Mouse (Mus musculus) spleen, postnatal 14 days (tissue): ENCODE data around the gene Gm49416.
A peak's percentile ranks its signal among the peaks of the same experiment; 100 is the strongest.

Experiments
- DNase-seq, 2 experiments: peaks; one replicate each; pipeline ENCODE4 v3.0.0; 2021 to 2022; ENCODE audit warnings: low spot score in 2 of 2

Gene Gm49416

DNA sequence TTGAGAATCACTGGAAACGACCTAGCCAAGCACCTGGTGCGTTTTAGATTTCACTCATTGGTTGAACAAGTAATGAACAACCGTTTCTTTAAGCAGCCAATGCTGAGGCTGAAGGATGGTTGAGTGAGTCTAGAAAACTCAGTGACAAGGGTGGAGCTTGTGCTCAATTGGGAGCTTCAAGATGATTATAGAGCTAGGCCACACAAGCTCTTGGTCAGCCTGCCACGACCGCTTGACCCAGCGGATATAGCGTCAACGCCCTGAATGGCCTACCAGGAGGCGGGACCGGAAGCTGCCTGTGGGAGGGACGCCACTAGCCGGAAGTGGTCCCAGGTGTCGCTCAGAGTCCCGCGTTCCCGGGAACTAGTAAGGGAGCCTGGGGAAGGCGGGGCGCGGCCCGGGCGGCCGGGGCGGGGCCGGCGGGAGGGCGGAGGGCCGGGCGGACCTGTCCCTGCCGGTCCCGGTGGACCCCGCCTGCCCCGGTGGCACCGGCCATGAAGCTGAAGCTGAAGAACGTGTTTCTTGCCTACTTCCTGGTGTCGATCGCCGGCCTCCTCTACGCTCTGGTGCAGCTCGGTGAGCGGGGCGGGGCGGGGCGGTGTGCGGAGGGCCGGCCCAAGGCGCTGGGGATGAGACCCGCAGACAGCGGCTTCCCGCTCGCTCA lies 31.5 kb downstream of the Gm49416 start, which contains the start of gene B3gat3:
B3gat3 (plus strand) TSS at position 302 of the 664 bp plus-strand sequence.
- peak; percentile 76 to 85 for DNase-seq

DNA sequence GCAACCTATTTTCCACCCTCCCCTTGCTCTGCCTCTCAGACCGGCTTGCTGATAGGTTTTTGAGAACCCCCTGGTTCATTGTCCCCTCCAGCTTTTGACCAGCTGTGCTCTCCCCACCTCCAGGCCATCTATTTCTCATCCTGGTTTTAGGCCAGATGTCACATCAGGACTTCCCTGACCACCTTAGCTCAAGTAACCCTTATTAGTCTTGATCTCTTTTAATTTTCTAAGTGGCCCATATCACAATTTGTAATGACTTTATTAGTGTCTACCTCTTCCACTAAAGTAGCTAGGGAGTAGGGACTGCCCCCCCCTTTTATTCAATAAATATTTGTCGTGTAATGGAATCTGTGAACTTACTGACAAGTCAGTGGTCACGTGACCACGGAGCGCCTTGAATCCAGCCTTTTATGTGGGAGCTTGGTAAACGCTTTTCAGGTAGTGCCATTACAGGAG lies 32.1 kb downstream of the Gm49416 start:
- DNase-seq = no peak

DNA sequence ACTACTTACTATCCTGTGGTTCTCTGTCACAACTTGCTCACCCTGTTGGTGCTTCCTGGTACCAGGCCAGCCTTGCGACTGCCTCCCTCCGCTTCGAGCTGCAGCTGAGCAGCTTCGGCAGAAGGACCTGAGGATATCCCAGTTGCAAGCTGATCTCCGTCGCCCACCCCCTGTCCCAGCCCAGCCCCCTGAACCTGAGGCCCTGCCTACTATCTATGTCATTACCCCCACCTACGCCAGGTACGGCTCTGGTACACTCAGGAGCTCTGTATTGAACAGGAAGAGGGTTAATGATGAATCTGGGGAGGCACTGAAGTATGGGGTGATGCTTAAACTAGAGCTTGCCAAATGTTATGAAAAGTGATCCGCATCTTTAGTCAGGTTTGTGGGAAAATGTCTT lies 33.0 kb downstream of the Gm49416 start:
- DNase-seq = no peak

DNA sequence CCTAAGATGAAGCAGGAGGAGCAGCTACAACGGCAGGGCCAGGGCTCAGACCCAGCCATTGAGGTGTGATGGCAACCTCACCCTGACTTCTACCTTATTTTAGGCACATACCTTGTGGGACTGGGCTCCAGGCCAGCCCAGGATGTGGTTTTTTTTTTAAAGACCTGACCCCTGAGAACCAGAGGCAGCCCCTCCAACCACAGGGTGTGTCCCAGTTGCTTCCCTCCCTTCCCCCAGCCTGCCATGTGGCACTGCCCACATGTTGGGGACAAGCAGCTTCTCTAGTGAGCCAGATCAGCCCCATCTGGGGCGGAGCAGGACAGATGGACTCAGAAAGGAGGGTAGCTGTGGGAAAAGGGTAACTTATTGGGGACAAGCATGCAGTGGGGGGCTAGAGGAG lies 38.0 kb downstream of the Gm49416 start:
- DNase-seq = no peak

DNA sequence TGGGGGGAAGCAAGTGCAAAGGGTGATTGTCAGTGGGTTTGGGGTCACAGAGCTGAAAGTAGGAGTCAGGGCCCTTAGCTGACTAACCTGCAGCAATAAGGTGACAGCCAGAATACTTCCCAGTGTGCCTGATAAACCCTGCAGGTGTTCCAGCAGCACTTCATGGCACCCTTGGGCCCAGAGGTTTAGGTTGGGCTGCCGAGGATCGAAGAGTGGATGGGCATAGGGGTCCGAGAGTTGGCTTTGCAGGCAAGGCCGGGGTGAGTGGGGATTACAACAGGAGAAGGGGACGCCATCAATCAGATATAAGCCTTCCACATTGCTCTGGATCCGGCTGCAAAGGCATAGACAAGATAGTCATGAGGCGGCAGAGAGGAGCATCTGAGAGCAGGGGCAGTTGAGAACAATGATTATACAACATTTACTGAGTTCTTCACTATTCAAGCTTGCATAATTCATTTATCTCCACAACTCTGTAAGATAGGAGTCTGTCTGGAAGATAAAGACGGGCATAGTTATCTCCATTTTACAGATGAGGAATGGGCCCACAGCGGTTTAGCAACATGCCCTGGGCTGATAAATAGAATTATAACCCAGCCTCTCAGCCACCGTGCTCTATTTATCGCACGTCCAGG lies 39.3 kb downstream of the Gm49416 start:
- no peak for DNase-seq

DNA sequence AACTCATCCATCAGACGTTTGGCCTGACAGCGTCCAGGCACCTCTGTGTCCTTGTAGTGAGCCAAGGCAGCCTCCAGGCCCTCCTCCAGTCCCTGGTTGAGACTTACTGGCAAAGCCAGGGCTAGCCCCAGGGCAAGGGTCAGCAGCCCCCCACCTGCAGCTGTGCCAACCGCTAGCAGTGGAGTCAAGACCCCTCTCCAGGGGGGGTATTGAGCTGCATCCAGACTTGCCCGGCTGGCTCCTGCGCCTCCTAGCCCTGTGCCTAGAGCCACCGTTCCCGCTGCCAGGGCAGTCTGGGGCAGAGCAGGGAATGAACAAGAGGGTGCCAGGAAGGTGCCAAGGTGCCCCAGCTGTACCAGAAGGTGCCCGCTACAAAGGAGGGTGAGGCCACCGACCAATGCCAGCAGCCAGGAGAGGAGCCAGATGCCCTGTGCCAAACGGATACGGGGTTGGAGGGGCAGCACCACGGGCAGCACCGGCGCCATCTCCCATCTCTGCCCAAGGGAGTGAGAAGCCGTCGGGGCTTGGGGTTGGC lies 40.0 kb downstream of the Gm49416 start:
- DNase-seq = no peak

DNA sequence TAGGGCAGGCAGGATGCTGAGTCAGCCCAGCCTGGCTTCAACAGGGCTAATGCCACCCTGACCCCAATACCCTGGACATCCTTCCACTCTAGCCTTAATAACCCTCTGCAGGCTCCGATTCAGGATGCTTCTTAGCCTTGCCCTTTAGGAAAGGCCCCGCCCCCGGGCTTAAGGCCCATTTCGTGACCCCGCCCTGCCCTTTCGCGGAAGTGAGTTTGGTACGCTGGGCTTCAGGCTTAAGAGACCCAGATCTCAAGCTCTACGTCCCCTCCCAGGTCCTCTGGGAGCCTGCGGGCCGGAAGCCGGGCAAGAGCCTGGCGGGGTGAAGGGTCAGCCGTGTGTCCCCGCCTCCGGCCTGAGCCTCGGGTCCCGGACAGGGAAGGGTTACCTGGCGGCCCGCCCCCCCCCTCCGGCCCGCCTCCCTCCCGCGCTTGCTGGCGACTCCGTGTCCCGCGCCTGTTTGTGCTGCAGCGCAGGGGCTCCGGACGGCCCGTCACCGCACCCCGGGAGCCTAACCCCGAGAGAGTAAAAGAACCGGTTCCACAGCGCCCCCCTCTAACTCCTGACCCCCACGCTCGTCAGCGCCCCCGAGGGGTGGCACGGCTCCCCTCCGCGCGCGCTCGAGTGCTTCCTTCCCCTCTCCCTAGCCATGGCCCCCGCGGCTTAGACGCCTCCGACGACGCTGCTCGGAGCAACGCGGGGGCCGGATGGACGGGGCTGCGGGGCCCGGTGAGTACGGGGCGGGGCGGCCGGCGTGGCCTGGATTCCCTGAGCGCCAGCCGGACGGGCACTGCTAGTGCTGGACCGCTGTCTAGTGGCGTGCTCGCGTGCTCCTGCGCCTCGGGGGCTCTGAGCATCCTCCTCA lies 40.7 kb downstream of the Gm49416 start, which contains the start of the genes Rom1 and Eml3:
Rom1 (minus strand) TSS at position 133 of the 865 bp plus-strand sequence.
Eml3 (plus strand) TSS at position 329 of the 865 bp plus-strand sequence.
- peak; percentile 77 to 82 for DNase-seq

DNA sequence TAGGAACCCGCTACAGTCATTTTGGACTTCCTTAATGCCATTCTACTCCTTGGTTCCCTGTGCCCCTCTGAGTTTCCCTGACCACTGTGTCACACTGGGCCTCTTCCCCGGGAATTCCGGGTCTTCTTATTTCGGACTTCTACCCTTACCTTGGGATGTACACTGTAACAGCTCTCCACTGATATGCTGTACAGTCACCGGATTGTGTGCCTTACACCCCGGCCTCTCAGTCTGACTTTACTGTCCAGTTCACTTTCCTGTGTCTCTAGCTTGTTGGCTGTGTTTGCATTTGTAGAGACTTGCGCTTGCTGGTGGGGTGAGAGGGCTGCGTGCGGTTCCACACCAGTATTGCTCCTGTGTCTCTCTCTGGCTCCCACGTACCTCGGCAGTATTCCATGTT lies 41.4 kb downstream of the Gm49416 start:
- no peak for DNase-seq

DNA sequence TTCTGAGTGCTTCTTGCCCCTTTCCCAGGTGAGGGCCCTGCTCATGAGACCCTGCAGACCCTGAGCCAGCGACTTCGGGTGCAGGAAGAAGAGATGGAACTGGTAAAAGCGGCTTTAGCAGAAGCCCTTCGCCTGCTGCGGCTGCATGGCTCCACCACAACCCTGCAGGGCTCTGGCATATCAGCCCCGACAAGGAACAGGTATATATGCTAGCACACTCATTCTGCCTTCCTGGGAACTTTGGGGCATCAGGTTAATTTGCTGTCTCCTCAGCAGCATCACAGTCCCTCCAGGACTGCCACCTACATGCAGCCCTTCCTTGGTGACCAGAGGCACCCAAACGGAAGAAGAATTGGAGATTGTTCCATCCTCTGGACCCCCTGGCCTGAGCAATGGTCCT lies 42.0 kb downstream of the Gm49416 start:
- no peak for DNase-seq

DNA sequence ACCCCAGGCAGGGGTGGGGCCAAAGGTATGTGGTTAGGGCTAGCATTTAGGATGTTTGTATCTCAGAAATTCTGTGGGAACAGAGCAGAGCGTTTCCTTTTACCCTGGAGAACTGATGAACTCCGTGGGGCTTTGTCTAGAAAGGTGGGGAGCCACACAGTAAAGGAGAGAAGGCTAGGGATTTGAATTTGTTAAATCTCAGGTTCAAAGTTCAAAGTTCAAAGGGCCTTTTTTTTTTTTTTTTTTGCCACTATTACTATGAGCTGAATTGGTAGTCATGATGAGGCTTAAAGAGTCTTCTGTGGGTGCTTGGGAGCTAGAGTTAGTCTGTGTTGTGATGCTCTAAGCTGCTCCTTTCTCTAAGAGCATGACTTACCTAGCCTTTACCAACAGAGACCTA lies 48.0 kb downstream of the Gm49416 start:
- DNase-seq = no peak

DNA sequence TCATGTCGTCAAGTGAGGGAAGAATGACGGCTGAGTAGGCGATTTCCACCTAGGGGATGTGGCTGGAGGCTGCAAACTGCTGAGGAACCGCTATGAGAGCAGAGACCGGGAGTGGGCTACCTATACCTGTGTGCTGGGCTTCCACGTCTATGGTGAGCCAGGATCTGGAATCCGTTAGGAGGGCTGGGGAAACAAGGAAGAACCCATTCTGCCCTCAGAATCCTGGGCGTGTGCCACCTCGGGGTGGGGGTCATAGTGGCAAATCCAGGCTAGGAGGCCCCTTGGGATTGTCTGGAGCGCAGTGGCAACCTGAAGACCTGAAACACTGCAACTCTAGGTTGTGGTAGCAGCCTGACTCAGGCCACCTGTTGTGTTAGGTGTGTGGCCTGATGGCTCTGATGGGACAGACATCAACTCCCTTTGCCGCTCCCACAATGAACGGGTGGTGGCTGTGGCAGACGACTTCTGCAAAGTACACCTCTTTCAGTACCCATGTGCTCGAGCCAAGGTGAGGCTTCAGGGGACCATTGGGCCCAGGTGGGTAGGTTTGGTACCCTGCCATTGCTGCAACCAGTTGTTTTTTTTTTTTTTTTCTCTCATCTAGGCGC lies 51.9 kb downstream of the Gm49416 start:
- no peak for DNase-seq

DNA sequence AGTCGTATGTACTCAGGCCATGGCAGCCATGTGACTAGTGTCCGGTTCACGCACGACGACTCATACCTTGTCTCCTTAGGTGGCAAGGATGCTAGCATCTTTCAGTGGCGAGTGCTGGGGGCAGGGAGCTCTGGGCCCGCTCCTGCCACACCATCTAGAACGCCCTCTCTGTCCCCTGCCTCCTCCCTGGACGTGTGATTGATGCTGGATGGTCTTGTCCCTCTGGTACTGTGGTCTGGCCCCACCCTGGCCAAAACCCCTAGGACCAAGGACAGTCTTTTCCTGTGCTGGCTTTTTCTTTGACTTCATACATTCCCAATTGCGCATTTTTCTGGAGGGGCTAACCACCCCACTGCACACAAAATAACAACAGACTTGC lies 52.4 kb downstream of the Gm49416 start:
- no peak for DNase-seq

DNA sequence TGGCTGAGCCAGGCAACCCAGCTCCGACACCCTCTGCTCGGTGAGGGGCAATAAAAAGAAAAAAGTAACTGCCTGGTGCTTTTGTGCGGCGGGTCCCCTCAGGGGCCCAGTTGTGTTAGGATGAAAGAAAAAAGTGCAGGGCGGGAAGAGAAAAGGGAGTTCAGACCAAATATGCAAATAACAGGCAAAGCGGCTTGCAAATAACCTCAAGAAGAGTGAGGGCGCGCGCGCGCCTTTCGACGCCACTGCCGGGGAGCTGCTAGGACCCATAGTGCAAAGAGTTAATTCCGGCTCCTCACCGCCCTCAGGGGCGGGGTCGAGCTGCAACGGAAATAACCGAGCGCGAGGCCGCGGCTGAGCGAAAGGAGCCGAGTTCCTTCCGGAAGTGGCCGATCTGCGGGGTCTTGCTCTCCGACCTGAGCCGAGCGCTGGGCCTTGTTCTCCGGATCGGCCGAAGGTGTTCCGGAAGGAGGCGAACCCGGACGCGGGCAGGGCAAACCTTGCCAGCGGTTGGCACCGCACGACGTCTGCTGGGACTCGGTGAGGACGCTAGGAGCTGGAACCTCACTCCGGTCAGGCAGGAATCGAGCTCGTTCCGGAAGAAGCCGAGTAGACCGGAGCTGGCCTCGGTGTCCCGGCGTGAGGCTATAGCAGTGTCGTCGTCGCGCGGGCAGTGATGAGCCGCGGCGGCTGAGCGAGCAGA lies 52.9 kb downstream of the Gm49416 start, which contains the start of gene Mta2:
Mta2 (plus strand) TSS at position 361 of the 703 bp plus-strand sequence.
- DNase-seq = peak; percentile 93 to 95

DNA sequence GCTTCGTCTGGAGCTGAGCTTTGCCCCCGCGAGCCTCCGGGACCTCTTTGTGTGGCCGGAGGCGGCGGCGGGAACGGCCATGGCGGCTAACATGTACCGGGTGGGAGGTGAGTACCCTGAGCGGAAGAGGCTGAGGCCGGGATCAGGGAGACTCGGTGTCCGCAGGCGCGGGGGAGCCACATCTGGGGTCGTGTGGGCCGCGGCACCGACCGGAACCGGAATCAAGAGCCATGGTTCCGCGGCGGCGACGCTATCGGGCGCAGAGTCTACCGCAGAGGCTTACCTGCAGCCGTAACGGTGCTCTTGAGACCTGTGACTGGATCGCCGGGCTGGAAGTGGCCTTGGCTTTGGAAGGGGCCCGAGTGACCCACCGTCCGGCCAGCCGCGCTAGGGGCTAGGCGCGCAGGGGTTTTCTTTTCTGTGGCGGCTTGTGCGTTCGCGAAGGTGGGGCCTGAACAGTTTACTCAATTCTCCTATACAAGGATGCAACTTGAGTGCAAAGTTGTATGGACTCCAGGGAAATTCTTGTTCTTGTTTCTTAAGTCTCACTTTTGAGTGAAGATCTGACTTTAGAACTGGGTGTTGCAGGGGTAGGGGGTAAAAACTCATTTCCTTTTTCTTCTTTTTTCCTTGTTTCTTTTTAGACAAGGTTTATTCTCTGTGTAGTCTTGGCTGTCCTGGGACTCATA lies 53.7 kb downstream of the Gm49416 start:
- peak in 1 of 2 experiments; percentile 43 for DNase-seq

DNA sequence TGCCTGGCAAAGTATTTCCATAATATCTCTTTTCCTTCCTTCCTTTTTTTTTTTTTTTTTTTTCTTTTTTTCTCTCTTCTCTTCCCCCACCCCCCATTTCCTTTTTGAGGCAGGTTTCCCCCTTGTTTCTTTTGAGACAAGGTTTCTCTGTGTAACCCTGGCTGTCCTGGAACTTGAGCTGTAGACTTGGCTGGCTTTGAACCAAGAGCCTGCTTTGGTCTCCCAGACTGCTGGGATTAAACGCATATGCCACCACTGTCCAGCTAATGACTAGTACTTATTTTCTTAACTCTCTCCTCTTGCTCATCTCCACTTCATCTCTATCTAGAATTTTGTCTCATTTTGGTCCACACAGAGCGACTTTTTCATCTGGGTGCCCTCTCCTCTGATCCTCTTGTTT lies 54.3 kb downstream of the Gm49416 start:
- DNase-seq = no peak

DNA sequence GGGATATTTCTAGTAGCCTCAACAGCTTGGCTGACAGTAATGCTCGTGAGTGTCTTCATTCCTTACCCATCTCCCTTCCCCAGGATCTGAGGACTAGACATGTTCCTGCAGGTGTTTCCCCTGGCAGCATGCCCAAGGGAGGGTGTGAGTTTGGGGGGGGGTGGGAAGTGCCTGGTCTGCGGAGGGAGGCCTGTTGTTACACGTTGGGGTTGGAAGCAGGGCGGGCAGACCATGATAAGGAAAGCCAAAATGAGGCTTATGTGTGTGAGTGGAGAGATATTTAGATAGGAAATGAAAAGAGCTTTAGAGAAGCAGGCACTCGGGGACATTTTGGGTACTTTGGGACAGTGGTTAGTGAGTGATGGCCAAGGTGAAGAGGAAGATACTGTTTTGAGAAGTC lies 55.3 kb downstream of the Gm49416 start:
- no peak for DNase-seq

DNA sequence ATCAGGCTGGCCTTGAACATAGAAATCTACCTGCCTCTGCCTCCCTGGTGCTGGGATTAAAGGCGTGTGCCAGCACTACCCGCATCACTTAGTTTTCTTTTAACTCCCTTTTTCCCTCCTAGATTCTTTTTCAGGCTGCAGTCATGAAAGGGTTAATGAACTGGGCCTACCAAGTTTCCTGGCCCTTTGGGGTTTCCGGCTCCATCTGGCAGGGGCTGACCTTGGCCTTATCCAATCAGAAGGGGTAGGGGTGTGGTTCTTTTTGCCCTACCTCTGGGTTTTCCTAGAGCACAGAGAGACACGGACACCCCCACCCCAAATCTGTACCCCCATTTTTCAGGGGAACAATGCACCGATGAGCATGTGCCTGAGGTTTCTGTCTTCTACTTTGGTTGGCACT lies 56.0 kb downstream of the Gm49416 start:
- DNase-seq = peak; percentile 37 to 55
